Mouse (Mus musculus) Patski (cell line): ENCODE data around the gene Krit1. TPM values are rescaled to one million over a fixed set of nuclear protein-coding genes. Genes with fewer than 3 reads are reported as not detected.
"Not testable (repeated sequence)": the region's sequence is repeated elsewhere in the genome, so short reads cannot be mapped to it uniquely, and the experiment has no call there.

Experiments used
- ATAC-seq: fragments of 100-300 bp; one replicate; pipeline ENCODE4 v1.8.0; 2021
- CTCF ChIA-PET: fragments of 350-600 bp; sonication (Branson Sonifier 250); formaldehyde crosslinking; loops from one replicate; lab custom pipeline; 2022; ENCODE audit warnings: inconsistent platforms; lab: Charles Lee
- POLR2A ChIA-PET: fragments of 350-600 bp; sonication (Branson Sonifier 250); formaldehyde crosslinking; loops from one replicate; lab custom pipeline; 2022; ENCODE audit warnings: antibody characterized with exemption, inconsistent platforms; lab: Charles Lee
- DNase-seq: peaks from one replicate; pipeline ENCODE4 v3.0.0-alpha.2; 2011; ENCODE audit warnings: low read depth, low spot score
- H3K27me3 ChIP-seq: fragments of 371-371 bp; one replicate; pipeline ENCODE4 v1.5.1; 2021
- CTCF ChIP-seq: fragments of 100-300 bp; IDR thresholded peaks from one replicate; pipeline ENCODE4 v1.5.1; 2021
- in situ Hi-C: fragments of 300-500 bp; cut with MboI; formaldehyde crosslinking; loops from 3 replicates; pipeline ENCODE4 v1.11.1; 2018; ENCODE audit warnings: low pct_unique_long_range_greater_than_20kb, mixed read lengths
- polyA plus RNA-seq: library from polyadenylated mRNA; unstranded; gene quantifications from one replicate; pipeline ENCODE4 v1.2.3, GENCODE M21; 2021

Krit1 gene
- 46.1 TPM for polyA plus RNA-seq

DNA sequence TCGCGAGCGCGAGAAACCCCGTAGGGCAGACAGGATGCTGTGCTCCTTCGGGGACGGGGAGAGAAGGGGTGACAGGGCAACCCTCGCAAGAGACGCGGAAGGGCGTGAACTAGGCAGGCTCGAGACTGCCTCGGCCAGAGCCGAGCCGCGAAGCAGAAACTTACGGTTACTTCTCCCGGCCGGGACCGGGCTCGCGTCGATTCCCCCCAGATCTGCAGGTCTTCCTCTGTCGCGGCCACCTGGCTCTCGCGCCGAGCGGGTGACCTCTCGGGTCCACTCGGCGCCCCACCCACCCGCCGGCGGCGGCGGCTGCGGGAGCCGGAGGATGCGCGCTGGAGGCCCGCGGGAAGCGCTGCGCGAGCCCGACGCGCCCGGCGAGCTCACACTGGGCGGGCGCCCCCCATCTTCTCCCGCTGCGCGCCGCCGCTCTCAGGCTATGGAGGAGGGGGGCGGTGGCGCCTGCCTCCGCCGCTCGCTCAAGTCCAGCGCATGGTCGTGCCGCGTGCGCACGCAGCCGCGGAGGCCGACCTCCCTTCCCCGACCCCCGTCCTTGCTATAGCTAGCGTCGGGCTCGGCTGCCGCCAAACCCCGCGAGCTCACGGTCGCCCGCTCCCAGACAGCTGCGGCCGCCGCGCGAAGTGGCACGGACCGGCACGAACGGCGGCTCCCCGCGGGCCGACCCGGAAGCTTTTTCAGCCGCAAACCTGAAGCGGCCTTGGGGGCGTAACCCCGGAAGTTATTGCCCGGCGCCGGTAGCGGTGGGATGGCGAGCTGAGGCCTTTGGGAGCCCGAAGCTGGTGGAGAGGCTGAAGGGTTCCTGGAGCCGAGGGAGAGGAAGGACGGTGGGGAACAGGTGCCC, at the start of gene Krit1, which contains the start of gene Ankib1:
Gene Krit1, plus strand, starts transcription at position 752 of the 859 bp plus-strand sequence.
Gene Ankib1, minus strand, starts transcription at position 493 of the 859 bp plus-strand sequence.
- in situ Hi-C loops, result no loop called here
- POLR2A ChIA-PET, result interaction anchor here (1.0 to 1.8 kb wide), 5 partner anchors 16 to 156 kb away, joined by 3 to 8 read pairs (median 4); no protein-coding TSS in a partner anchor
- ATAC-seq (peak; percentile 82), DNase-seq (peak; percentile 54)
- H3K27me3 ChIP-seq, result no peaks in the 10 kb centered on the region
- TF ChIP-seq CTCF, result no peak
- CTCF ChIA-PET, result interaction anchor here (0.6 to 1.1 kb wide), 2 partner anchors 24 to 63 kb away, joined by 3 to 4 read pairs; no protein-coding TSS in a partner anchor

DNA sequence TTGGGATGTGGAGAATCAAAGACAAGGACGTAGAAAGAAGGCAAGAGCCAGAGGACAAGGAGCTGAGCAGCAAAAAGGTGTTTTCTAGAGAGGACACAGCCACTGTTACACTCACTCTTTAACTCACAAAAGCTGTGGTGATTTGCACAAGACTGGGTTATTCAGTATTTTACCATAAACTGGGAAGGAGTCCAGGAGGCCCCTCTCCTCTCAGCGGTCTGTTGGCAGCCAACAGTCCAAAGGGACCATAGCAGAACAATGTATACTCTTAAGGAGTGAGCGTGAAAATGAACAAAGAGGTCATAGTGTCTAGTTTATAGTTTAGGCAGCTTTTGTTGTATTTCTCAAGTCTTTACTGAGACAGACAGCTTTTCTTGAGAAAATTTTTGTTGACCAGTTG, 31.5 kb upstream of the Krit1 start:
- H3K27me3 ChIP-seq, result no peaks in the 10 kb centered on the region
- ChIA-PET POLR2A (no interaction called here), CTCF (interaction anchor here (0.8 to 1.4 kb wide), 2 partner anchors 11 to 14 kb away, joined by 3 read pairs; no protein-coding TSS in a partner anchor)
- ATAC-seq, result no peak
- in situ Hi-C loops, result no loop called here
- no peak for DNase-seq
- TF ChIP-seq CTCF, result no peak

DNA sequence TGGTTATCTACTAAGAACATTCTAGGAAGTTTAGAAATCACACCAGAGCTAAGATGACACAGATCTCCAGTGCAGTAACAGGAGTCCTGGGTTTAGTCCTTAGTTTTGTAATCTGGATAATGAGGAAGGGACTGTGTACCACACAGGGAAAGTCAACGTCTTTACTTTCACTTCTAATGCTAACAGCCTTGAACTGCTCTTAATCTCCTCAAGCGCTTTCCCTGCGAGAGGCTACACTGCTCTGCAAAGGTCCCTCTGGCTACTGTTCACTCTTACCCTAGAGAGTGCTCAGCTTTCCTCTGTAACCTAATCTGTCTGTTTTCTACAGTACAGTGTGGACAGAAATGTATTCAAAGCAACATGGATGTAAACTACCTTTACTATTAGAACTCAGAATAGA, 31.0 kb upstream of the Krit1 start:
- DNase-seq (no peak), ATAC-seq (no peak)
- H3K27me3 ChIP-seq, result no peaks in the 10 kb centered on the region
- no peak for TF ChIP-seq CTCF
- POLR2A ChIA-PET, result no interaction called here
- CTCF ChIA-PET, result interaction anchor here (0.8 kb wide), 1 partner anchor 14 kb away, joined by 3 read pairs; no protein-coding TSS in a partner anchor
- in situ Hi-C loops, result no loop called here

DNA sequence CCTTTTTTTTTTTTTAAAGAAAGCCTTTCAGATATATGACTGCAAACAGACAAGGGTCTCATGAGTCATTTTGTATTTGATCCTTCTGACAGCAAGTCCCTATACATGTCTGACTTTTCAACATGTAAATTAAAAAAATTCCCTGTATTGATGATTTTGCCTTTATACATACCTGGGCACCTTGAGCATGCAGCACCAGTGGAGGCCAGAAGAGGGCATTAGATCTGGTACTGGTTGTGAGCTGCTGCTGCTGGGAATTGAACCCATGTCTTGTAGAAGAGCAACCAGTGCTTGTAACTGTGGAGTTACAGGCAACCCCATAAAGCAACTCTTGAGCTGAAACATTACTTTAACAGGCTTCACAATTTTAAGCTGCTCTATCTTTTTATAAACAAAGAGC, 20.3 kb upstream of the Krit1 start:
- POLR2A ChIA-PET, result no interaction called here
- CTCF ChIA-PET, result interaction anchor here (0.7 to 4.3 kb wide), 2 partner anchors 9 to 12 kb away, joined by 3 to 16 read pairs; no protein-coding TSS in a partner anchor
- in situ Hi-C loops, result no loop called here
- no peak for DNase-seq
- no peaks in the 10 kb centered on the region for H3K27me3 ChIP-seq
- TF ChIP-seq CTCF, result peak; percentile 56
- ATAC-seq, result no peak

DNA sequence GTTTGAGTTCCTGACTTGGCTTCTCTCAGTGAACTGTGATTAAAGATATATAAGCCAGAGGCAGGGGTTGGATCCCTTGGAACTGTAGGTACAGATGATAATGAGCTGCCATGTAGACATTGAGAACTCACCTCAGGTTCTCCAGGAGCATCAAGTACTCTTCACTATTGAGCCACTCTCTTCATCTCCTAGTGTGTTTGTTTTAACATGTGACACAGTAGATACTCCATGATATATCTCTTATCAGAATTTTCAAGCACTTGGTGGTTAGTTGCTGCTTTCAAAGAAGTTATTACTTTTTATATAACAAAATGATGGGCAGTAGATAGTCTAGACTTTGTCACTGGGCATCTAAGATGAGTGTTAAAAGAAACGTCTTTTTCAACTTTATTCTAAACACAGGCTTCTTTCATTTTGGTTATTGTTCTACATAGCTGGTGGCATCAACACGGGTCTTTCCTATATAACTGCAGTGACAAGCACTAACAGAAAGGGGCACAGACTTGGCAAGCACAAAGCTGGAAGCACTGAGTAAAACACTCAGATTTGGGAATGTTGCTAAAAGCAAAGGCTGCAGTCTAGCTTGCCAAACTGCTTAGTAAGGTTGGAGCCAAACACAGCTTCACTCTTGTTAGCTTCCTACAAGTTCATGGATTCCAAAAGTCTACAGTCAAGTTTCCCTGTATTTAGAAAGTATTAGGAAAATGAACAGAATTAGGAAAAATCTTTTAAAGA, 18.9 kb upstream of the Krit1 start:
- POLR2A ChIA-PET, result interaction anchor here (1.3 to 1.7 kb wide), 2 partner anchors 11 to 19 kb away, joined by 3 to 4 read pairs; partner anchors contain the start of gene Krit1
- in situ Hi-C loops, result no loop called here
- no peak for TF ChIP-seq CTCF
- ATAC-seq (no peak), DNase-seq (no peak)
- CTCF ChIA-PET, result interaction anchor here (4.3 kb wide), 1 partner anchor 11 kb away, joined by 16 read pairs; no protein-coding TSS in a partner anchor
- H3K27me3 ChIP-seq, result no peaks in the 10 kb centered on the region

DNA sequence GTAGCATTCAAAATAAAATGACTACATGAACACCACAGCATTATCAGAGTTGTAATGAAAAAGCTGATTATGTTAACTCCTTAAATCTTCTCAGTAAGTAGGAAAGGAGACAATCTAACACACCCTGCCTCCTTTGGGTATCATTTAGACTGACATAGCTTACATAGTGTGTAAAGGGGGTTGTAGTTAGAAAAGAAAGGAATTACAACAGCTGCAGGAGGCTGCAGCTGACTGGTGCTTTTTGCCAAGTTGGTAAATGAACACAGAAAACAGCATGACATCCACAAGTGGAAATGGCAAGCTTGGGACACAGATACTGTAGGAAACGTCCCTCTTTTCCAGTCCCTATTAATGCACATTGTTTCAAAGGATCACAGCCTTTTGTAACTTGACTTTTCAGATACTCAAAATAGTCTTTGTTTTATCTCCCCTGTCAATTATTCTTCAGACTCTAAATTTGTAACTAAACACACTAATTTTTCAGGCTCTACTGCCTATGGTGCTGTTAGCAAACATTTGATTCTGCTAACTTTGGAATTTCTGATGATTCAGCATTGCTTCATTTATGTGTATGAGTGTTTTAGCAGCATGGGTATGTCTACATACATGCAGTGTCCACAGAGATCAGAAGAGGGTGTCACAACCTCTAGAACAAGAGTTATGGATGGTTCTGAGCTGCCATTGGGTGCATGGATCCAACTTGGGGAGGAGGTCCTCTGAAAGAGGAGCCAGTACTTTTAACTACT, 18.1 kb upstream of the Krit1 start:
- POLR2A ChIA-PET, result interaction anchor here (1.3 to 1.7 kb wide), 2 partner anchors 12 to 18 kb away, joined by 3 to 4 read pairs; partner anchors contain the start of gene Krit1
- CTCF ChIA-PET, result interaction anchor here (1.6 to 4.3 kb wide), 2 partner anchors 12 to 21 kb away, joined by 4 to 16 read pairs; no protein-coding TSS in a partner anchor
- ATAC-seq (no peak), DNase-seq (no peak)
- no peaks in the 10 kb centered on the region for H3K27me3 ChIP-seq
- no peak for TF ChIP-seq CTCF
- in situ Hi-C loops, result no loop called here

DNA sequence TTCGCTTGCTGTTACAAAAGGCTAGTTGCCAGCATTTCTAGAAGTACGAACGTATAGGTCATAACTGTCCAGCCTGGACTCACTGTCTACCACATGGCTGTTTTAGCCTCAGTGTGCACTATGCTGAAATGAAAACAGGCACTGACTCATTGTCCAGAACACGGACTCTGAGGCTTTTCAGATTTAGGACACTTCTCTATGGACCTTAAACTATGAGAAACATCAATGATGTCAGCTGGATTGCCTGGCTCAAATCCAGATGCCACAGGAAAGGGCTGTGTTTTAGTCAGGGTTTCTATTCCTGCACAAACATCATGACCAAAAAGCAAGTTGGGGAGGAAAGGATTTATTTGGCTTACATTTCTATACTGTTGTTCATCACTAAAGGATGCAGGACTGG, 15.4 kb upstream of the Krit1 start:
- H3K27me3 ChIP-seq, result no peaks in the 10 kb centered on the region
- ChIA-PET CTCF (interaction anchor here (0.9 to 1.3 kb wide), 3 partner anchors 11 to 17 kb away, joined by 3 to 4 read pairs (median 4); no protein-coding TSS in a partner anchor), POLR2A (interaction anchor here (1.6 kb wide), 1 partner anchor 15 kb away, joined by 5 read pairs; the partner anchor contains the start of genes Ankib1 and Krit1)
- in situ Hi-C loops, result no loop called here
- no peak for TF ChIP-seq CTCF
- DNase-seq (peak; percentile 48), ATAC-seq (peak; percentile 97)

DNA sequence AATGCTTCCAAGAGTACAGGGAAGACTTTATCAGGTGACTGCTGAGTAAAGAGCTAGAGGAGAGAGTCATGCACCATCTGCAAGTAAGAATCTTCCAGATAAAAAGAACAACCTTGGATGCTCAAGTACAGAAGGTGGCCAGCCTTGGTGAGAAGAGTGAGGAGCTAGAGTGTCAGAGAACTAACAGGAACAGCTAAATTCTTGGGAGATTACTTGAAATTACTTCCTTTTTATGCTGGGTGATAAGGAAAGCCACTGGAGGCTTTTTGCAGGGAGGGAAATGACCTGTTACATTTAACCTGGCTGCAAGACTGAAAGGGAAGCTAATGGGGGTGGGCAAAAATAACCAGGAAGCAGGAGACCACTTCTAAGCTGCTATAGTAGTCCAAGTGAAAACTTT, 11.9 kb upstream of the Krit1 start:
- no peaks in the 10 kb centered on the region for H3K27me3 ChIP-seq
- TF ChIP-seq CTCF, result no peak
- no peak for DNase-seq
- in situ Hi-C loops, result no loop called here
- ChIA-PET CTCF (interaction anchor here (0.9 to 1.5 kb wide), 4 partner anchors 8 to 14 kb away, joined by 3 to 4 read pairs (median 3); no protein-coding TSS in a partner anchor), POLR2A (no interaction called here)
- no peak for ATAC-seq

DNA sequence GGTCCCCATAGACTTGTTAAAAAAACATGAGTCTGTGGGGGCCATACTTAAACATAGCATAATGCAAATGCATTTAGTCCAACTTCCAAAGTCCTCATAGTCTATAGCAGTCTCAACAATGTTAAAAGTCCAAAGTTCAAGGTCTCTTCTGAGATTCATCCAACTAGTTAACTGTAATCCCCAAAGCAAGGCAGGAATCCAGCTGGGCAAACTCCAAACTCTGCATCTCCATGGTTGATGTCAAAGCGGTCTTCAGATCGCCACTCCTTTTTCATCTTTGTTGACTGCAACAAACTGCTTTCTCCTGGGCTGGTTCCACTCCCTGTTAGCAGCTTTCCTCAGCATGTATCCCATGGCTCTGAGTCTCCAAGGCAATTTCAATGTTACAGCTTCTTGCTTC, 5.9 kb upstream of the Krit1 start:
- CTCF ChIA-PET, result interaction anchor here (1.4 kb wide), 1 partner anchor 11 kb away, joined by 4 read pairs; no protein-coding TSS in a partner anchor
- H3K27me3 ChIP-seq, in situ Hi-C loops, DNase-seq, ATAC-seq, POLR2A ChIA-PET: not testable (repeated sequence)

DNA sequence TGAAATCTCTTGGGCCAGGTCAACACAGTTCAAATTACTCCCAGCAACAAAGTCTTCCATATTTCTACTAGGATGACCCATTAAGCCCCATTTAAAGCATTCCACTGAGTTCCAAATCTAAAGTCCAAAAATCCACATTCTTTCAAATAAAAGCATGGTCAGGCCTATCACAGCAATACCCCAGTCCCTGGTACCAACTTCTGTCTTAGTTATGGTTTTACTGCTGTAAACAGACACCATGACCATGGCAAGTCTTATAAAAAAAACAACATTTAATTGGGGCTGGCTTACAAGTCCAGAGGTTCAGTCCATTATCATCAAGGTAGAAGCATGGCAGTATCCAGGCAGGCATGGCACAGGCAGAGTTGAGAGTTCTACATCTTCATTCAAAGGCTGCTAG, 4.3 kb upstream of the Krit1 start:
- ATAC-seq, DNase-seq, H3K27me3 ChIP-seq, POLR2A ChIA-PET, in situ Hi-C loops: not testable (repeated sequence)
- CTCF ChIA-PET, result interaction anchor here (0.9 kb wide), 1 partner anchor 7 kb away, joined by 3 read pairs; no protein-coding TSS in a partner anchor
